Mouse (Mus musculus) olfactory bulb, adult 2 months (tissue): ENCODE results near the gene Uqcrc1.

Experiments used
- CTCF ChIP-seq: fragments of 200-500 bp; IDR thresholded peaks from 2 replicates; pipeline ENCODE4 v1.5.1; 2012; ENCODE audit warnings: low read depth, mild to moderate bottlenecking, low read length, moderate library complexity; ENCODE audit not compliant: insufficient read depth
- POLR2A ChIP-seq: fragments of 200-500 bp; IDR thresholded peaks from 2 replicates; pipeline ENCODE4 v1.6.1; 2012; ENCODE audit warnings: mild to moderate bottlenecking, low read depth, low read length, moderate library complexity; ENCODE audit not compliant: insufficient read depth

GRCm38 (mm10) chr9:108945111-108945510 lies 8.7 kb downstream of the Uqcrc1 start:
- TF ChIP-seq CTCF (no peak), POLR2A (no peak)
